Mouse (Mus musculus) stomach, postnatal 0 days (tissue): ENCODE data around the gene Spata32. TPM values are rescaled to one million over a fixed set of nuclear protein-coding genes. Genes with fewer than 3 reads are reported as not detected.

ENCODE experiments used
- ATAC-seq: fragments of 200-750 bp; cut with Nextera tagmentation; 2 replicates; pipeline ENCODE4 v1.8.0; 2017; ENCODE audit not compliant: low FRiP score, low TSS enrichment
- DNase-seq: peaks from one replicate; pipeline ENCODE4 v3.0.0-alpha.2; 2016; ENCODE audit warnings: low spot score
- H3K27ac ChIP-seq: fragments of 300-500 bp; sonication (generic); replicated peaks from 2 replicates; pipeline ENCODE4 v1.5.1; 2014; ENCODE audit warnings: mild to moderate bottlenecking, control low read depth
- H3K27me3 ChIP-seq: fragments of 300-500 bp; sonication (generic); 2 replicates; pipeline ENCODE4 v1.6.1; 2014; ENCODE audit warnings: low read length; ENCODE audit not compliant: control insufficient read depth, insufficient read depth
- H3K36me3 ChIP-seq: fragments of 300-500 bp; sonication (generic); 2 replicates; pipeline ENCODE4 v1.6.1; 2014; ENCODE audit warnings: low read length, mixed read lengths; ENCODE audit not compliant: control insufficient read depth, insufficient read depth
- H3K4me1 ChIP-seq: fragments of 300-500 bp; sonication (generic); replicated peaks from 2 replicates; pipeline ENCODE4 v1.6.1; 2014; ENCODE audit warnings: antibody characterized with exemption; ENCODE audit not compliant: control insufficient read depth, insufficient read depth
- H3K4me2 ChIP-seq: fragments of 300-500 bp; sonication (generic); replicated peaks from 2 replicates; pipeline ENCODE4 v1.6.1; 2014; ENCODE audit warnings: low read depth, mild to moderate bottlenecking, control low read depth, moderate library complexity
- H3K4me3 ChIP-seq: fragments of 300-500 bp; sonication (generic); 2 replicates; pipeline ENCODE4 v1.5.1; 2014; ENCODE audit warnings: low read depth, low read length, control low read depth
- H3K9ac ChIP-seq: fragments of 300-500 bp; sonication (generic); 2 replicates; pipeline ENCODE4 v1.6.1; 2014; ENCODE audit warnings: mild to moderate bottlenecking, low read length, control low read depth, mixed read lengths
- H3K9me3 ChIP-seq: fragments of 300-500 bp; sonication (generic); 2 replicates; pipeline ENCODE4 v1.6.1; 2016; ENCODE audit warnings: low read length; ENCODE audit not compliant: control insufficient read depth
- CTCF ChIP-seq: IDR thresholded peaks from 2 replicates; pipeline ENCODE4 v1.5.1; 2016; ENCODE audit warnings: antibody characterized with exemption, low read depth, mild to moderate bottlenecking, moderate library complexity
- EP300 ChIP-seq: optimal IDR thresholded peaks from 2 replicates; pipeline ENCODE3; 2016; ENCODE audit warnings: antibody characterized with exemption
- WGBS: fragments of 180-500 bp; shearing (Covaris S2); extraction: QIAGEN DNeasy Blood & Tissue Kit; methylation state at CpG from one replicate; pipeline ENCODE4 v1.1.7; 2014; 5-methylcytosine and 5-hydroxymethylcytosine counted together
- polyA plus RNA-seq: library from polyadenylated mRNA; unstranded; fragments of >200 nt; fragmentation: Nextera tagmentation; extraction: Ambion mirVana; gene quantifications from 2 replicates; pipeline ENCODE4 v1.2.1, GENCODE M21; 2015

The Spata32 gene
- polyA plus RNA-seq, 1 experiment from 2014 or later, result not detected

DNA sequence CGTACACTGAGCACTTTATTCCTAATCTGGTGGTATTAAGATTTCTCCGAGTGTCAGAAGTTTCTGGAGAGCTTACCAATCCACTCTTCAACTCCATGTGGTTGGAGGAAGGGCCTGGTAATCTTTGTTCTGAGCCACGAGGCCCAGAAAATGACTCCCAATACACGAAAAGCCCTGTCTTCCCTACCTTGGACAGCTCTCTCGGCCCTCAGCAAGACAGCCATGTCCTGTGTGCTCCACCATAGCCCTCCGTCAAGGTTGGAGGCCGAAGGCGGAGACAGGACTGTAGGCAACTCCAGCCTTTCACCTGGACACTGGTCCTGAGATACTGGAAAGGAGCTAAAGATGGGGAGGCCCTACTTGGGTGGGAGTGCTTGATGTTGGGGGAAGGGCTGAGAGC, 7.9 kb downstream of the Spata32 start:
- H3K4me2 ChIP-seq, result no peak overlapping the region
- no peaks in the 10 kb centered on the region for H3K36me3 ChIP-seq
- ATAC-seq (0 out of 2 replicates have a peak, but pooled peaks have one; percentile 10), DNase-seq (no peak)
- H3K9ac ChIP-seq, result no peak overlapping the region
- WGBS, result 50% methylated on average over 8 of the region's 8 CpGs
- TF ChIP-seq EP300 (no peak), CTCF (no peak)
- H3K4me1 ChIP-seq, result no peaks in the 10 kb centered on the region
- H3K9me3 ChIP-seq, result no peaks in the 10 kb centered on the region
- H3K4me3 ChIP-seq, result no peak overlapping the region
- no peak overlapping the region for H3K27ac ChIP-seq
- no peaks in the 10 kb centered on the region for H3K27me3 ChIP-seq

DNA sequence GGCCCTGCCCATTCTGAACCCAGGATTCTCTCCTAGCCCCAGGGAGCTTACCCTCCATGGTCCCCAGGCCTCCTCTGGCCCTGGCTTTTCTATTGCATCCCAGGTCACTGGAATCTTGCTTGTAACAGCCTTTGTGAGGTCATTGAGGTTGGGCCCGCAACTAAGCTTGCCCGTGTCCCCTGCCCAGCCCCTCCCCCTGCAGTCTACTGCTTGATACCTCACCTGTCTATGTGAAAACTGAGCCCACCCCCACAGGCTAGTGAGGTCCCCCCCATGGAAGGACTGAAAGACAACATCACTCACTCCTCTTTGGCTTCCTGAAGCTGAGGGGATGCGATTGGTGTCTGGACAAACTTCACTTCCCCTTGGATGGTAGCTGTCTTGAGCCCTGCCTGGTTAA, 9.8 kb downstream of the Spata32 start, which contains the start of gene 1700023F06Rik:
1700023F06Rik (minus strand) TSS at position 101 of the 400 bp plus-strand sequence.
- ATAC-seq (no peak), DNase-seq (no peak)
- no peak for TF ChIP-seq CTCF
- TF ChIP-seq EP300, result no peak
- Histone ChIP-seq H3K27ac (no peak within 1 kb of the TSS), H3K9ac (no peak within 1 kb of the TSS), H3K4me1 (no peaks in the 10 kb centered on the region), H3K9me3 (no peaks in the 10 kb centered on the region), H3K4me3 (no peak within 1 kb of the TSS), H3K4me2 (no peak within 1 kb of the TSS), H3K36me3 (no peaks in the 10 kb centered on the region), H3K27me3 (no peaks in the 10 kb centered on the region)
- WGBS, result 87% methylated on average over 3 of the region's 3 CpGs

DNA sequence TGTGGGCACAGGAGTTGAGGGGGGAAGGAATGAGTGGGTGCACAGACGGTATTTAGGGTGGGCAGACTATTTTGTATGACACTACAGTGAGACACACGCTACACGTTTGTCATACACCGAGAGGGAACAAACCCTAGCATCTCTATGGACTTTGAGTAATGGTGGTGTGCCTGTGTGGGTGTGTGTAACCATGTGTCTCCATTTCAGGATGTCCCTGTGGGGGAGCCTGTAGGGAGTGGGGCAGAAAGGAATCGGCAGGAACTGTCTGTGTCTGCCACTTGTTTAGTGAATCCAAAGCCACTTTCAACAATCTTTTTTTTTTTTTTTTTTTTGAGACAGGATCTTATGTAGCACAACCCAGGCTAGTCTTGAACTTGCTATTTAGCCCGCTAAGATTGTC, 12.0 kb downstream of the Spata32 start:
- no peaks in the 10 kb centered on the region for H3K27me3 ChIP-seq
- H3K4me1 ChIP-seq, result no peaks in the 10 kb centered on the region
- H3K4me2 ChIP-seq, result no peak overlapping the region
- 88% methylated on average over 6 of the region's 6 CpGs for WGBS
- no peak overlapping the region for H3K9ac ChIP-seq
- TF ChIP-seq CTCF (no peak), EP300 (no peak)
- ATAC-seq (no peak), DNase-seq (no peak)
- no peaks in the 10 kb centered on the region for H3K36me3 ChIP-seq
- H3K4me3 ChIP-seq, result no peak overlapping the region
- no peaks in the 10 kb centered on the region for H3K9me3 ChIP-seq
- no peak overlapping the region for H3K27ac ChIP-seq

DNA sequence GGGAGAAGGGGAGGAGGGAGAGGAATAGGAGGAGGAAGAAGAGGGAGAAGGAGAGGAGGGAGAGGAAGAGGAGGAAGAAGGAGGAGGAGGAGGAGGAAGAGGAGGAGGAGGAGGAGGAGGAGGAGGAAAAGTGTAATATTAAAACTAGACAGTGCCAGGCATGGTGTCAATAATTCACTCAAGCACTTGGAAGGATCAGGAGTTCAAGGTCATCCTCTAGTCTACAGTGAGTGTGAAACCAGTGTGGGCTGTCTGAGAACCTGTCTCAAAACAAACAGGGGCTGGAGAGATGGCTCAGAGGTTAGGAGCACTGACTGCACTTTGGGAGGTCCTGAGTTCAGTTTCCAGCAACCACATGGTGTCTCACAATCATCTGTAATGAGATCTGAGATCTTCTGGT, 15.9 kb downstream of the Spata32 start:
- Histone ChIP-seq H3K27ac (no peak overlapping the region), H3K9ac (no peak overlapping the region)

DNA sequence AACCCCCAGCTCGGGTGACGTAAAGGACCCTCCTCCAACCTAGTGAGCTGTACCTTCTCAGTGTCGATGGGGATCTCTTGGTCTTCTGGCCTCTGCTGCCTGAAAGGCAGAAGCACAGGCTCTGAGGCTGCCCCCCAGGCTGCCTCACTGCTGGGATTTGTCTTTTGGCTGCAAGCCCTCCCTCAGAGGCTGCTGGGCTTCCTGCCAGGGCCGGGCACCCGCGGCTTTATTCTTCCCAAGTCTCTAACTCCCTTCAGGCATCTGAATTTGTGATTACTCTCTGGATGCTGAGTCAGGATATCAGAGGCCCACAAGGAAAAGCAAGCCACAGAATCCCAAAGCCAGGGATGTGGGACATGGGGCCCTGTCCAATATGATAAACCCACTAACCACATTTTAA, 16.6 kb downstream of the Spata32 start:
- Histone ChIP-seq H3K36me3 (no peaks in the 10 kb centered on the region), H3K27ac (no peak overlapping the region), H3K4me1 (0 out of 2 replicates have a peak, but pooled peaks cover 2% of the 10 kb centered on the region), H3K9ac (no peak overlapping the region), H3K9me3 (no peaks in the 10 kb centered on the region), H3K4me3 (no peak overlapping the region), H3K27me3 (no peaks in the 10 kb centered on the region), H3K4me2 (no peak overlapping the region)
- DNase-seq (peak; percentile 52), ATAC-seq (peak; percentile 19; the same call in 1 of the 2 replicates)
- peak; percentile 37 for TF ChIP-seq CTCF
- no peak for TF ChIP-seq EP300
- 20% methylated on average over 6 of the region's 6 CpGs for WGBS

More for the DNA sequence above, 15.9 kb downstream of the Spata32 start:
- ATAC-seq (no peak), DNase-seq (no peak)
- Histone ChIP-seq H3K4me3 (no peak overlapping the region), H3K36me3 (no peaks in the 10 kb centered on the region), H3K4me1 (0 out of 2 replicates have a peak, but pooled peaks cover 2% of the 10 kb centered on the region), H3K27me3 (no peaks in the 10 kb centered on the region), H3K4me2 (no peak overlapping the region), H3K9me3 (no peaks in the 10 kb centered on the region)
- TF ChIP-seq EP300 (no peak), CTCF (no peak)

DNA sequence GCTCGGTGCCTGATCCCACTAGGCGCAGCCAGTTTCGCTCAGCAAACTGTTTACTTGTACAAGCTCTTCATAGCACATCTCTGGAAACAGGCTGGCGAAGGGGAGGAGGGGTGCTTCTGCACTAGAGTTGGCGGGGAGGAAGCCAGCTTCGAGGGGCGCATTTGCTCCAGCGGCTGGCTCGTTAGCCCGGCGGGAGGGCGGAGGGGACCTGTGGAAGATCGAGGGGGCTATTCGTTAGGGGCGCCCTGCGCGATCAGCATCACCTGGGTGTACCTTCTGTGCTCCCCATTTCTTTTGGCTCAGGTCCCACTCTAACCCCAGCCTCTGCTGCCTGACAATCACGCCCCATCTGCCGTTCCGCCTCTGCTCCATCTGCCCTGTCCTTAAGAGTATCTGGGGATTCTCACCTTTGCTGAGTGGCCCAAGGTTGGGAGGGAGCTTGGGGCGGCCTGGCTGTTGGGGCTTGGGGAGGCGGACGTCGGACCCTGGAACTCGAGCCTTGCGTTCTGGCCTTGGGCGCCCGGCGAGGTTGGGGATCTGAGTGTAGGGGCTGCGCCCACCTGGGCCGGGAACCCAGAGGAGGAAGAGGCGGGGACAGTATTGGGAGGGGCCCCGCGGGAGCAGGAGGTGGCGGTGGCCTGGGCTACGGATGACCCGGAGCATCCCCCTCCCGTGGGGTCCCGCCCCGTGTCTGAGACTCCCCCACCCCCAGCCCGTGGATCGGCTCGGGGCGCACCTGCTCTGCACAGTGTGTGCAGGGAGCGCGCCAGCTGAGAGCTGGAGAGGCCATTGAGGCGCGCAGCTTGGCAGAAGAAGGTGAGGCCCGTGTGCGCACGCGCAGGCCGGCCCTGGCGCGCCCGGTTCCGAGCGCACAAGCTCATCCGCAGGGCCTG, 19.1 kb downstream of the Spata32 start:
- Histone ChIP-seq H3K9me3 (no peaks in the 10 kb centered on the region), H3K36me3 (no peaks in the 10 kb centered on the region), H3K27ac (0 out of 2 replicates have a peak overlapping the region, but pooled peaks have one; percentile 13), H3K27me3 (no peaks in the 10 kb centered on the region), H3K4me1 (0 out of 2 replicates have a peak, but pooled peaks cover 2% of the 10 kb centered on the region), H3K4me2 (peak overlapping the region; percentile 92), H3K4me3 (peak overlapping the region; percentile 50), H3K9ac (peak overlapping the region; percentile 52)
- WGBS, result 2% methylated on average over 58 of the region's 59 CpGs
- DNase-seq (peak; percentile 63), ATAC-seq (no peak; the same call in 1 of the 2 replicates)
- TF ChIP-seq EP300 (no peak), CTCF (no peak)
